In the genomic region with DNA sequence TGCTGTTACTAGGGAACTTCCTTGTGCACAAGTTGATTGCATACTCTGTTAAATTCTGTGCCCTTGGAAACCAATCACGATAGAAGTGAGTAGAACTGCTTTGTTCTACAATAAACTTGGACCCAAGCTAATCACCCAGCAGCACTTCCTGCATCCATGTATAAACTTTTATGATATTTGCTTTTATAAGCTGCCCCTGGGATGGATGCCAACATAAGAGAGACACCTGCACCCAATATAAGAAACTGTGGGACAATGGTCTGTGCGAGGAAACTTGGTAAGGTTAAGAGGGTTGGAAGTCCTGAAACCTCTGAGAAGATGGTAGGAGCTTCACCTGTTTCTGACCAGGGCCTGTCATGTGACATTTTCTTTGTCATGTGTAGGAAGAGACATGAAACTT, we compare ENCODE assay signal across 28 mouse cellular contexts.
DNase-seq lines count a peak whose midpoint lies in the region; ATAC-seq and TF ChIP-seq lines count a peak whose summit lies in the region.
"Had no signal": no experiment of that assay in that cellular context is flagged by ENCODE, and none has a peak within 500 bp of the region (broad histone marks: within the 10 kb centered on the region; RNA-seq: fewer than 3 reads in every experiment).

No protein-coding gene starts in this region.

- WGBS in intestine, embryonic 16.5 days, result 55% methylated on average over 2 of the region's 2 CpGs
- WGBS in large intestine, adult 2 months, result 17% methylated on average over 2 of the region's 2 CpGs

- no peaks in the 10 kb centered on the region for H3K9me3 ChIP-seq in intestine, embryonic 16.5 days (ENCODE audit: control insufficient read depth, low read length)
- H3K9me3 ChIP-seq: embryonic facial prominence, embryonic 13.5 days; embryonic facial prominence, embryonic 15.5 days; forebrain, embryonic 10.5 days; forebrain, embryonic 12.5 days; G1E had no signal

- no peak for TF ChIP-seq POLR2A in bone marrow macrophage, adult 2 months (IDR thresholded peaks at IDR 0.05; ENCODE audit: borderline replicate concordance, low read depth, low read length)

- no peak overlapping the region for H3K4me3 ChIP-seq in bone marrow macrophage, adult 2 months (ENCODE audit: insufficient read depth, low read length)
- no peak overlapping the region for H3K4me3 ChIP-seq in intestine, embryonic 16.5 days (ENCODE audit: low read length)
- H3K4me3 ChIP-seq: embryonic facial prominence, embryonic 13.5 days; embryonic facial prominence, embryonic 15.5 days; erythroblast, embryonic 14.5 days; forebrain, embryonic 10.5 days; forebrain, embryonic 12.5 days had no signal

- peak; percentile 12 for DNase-seq in heart, adult 11 months
- no peak for DNase-seq in heart, postnatal 4 days
- peak; percentile 85 for DNase-seq in large intestine, adult 2 months (ENCODE audit: low read depth, low spot score)
- no peak for DNase-seq in Muller cell, postnatal 12 days (ENCODE audit: inconsistent ontology term)
- no peak for DNase-seq in cerebellum, adult 11-12 months
- DNase-seq in frontal cortex, postnatal 25 days (ENCODE audit: low spot score in 2 of 2), result no peak
- DNase-seq: adrenal gland, adult 2 months; adrenal gland, postnatal 10 days; adrenal gland, postnatal 25 days; B cell, adult 2 months; cerebellum, adult 18-20 months; cerebellum, adult 8-10 months; cerebellum, adult 9-11 months; cerebellum, postnatal 14 days; cerebellum, postnatal 36 days; embryo, embryonic 11 days had no signal

- H3K9ac ChIP-seq in intestine, embryonic 16.5 days (ENCODE audit: low read depth, low read length), result no peak overlapping the region
- H3K9ac ChIP-seq: embryonic facial prominence, embryonic 13.5 days; embryonic facial prominence, embryonic 15.5 days; forebrain, embryonic 12.5 days had no signal

- no peak overlapping the region for H3K4me2 ChIP-seq in intestine, embryonic 16.5 days (ENCODE audit: low read depth, low read length)
- H3K4me2 ChIP-seq: embryonic facial prominence, embryonic 13.5 days; embryonic facial prominence, embryonic 15.5 days; forebrain, embryonic 12.5 days had no signal

- ATAC-seq in intestine, embryonic 16.5 days, result peak; percentile 74
- ATAC-seq: CD4-positive, CD25-positive, alpha-beta regulatory T cell, adult 4 months; forebrain, embryonic 14.5 days; forebrain, embryonic 16.5 days had no signal

- H3K4me1 ChIP-seq in bone marrow macrophage, adult 2 months (ENCODE audit: control insufficient read depth, insufficient read depth, low read length), result peaks cover 34% of the 10 kb centered on the region
- H3K4me1 ChIP-seq in intestine, embryonic 16.5 days (ENCODE audit: control insufficient read depth, insufficient read depth, low read length), result no peaks in the 10 kb centered on the region
- H3K4me1 ChIP-seq: forebrain, embryonic 12.5 days had no signal

- H3K27ac ChIP-seq in bone marrow macrophage, adult 2 months (ENCODE audit: insufficient read depth, low read depth, low read length), result peak overlapping the region; percentile 32
- H3K27ac ChIP-seq in intestine, embryonic 16.5 days (ENCODE audit: low read length), result no peak overlapping the region
- H3K27ac ChIP-seq: embryonic facial prominence, embryonic 13.5 days; embryonic facial prominence, embryonic 15.5 days; forebrain, embryonic 12.5 days had no signal

- no peaks in the 10 kb centered on the region for H3K27me3 ChIP-seq in intestine, embryonic 16.5 days (replicated peaks; ENCODE audit: control insufficient read depth, insufficient read depth, low read length)
- H3K27me3 ChIP-seq: CH12.LX; embryonic facial prominence, embryonic 13.5 days; embryonic facial prominence, embryonic 15.5 days; forebrain, embryonic 12.5 days had no signal

- no peak for TF ChIP-seq CTCF in bone marrow macrophage, adult 2 months (IDR thresholded peaks at IDR 0.05; ENCODE audit: low read depth, low read length)

- no peaks in the 10 kb centered on the region for H3K36me3 ChIP-seq in intestine, embryonic 16.5 days (ENCODE audit: control insufficient read depth, insufficient read depth, low read length)
- H3K36me3 ChIP-seq: embryonic facial prominence, embryonic 13.5 days; embryonic facial prominence, embryonic 15.5 days; forebrain, embryonic 10.5 days; forebrain, embryonic 12.5 days; G1E had no signal

Comparison
In these comparisons a context has a peak if more than half of its experiments do, and no peak if none do; other contexts are left out.
1. DNase-seq: peak in heart, adult 11 months (single experiment) and large intestine, adult 2 months (single experiment); none in heart, postnatal 4 days (single experiment), Muller cell, postnatal 12 days (single experiment), cerebellum, adult 11-12 months (single experiment) and frontal cortex, postnatal 25 days (0 of 2).